Mouse (Mus musculus) spleen, postnatal 4 days (tissue): ENCODE results near the gene Gm5751.
A peak's percentile ranks its signal among the peaks of the same experiment; 100 is the strongest.
"Not testable (repeated sequence)": the region's sequence is repeated elsewhere in the genome, so short reads cannot be mapped to it uniquely, and the experiment has no call there.

ENCODE experiments used
- DNase-seq, 2 experiments: peaks; one replicate each; pipeline ENCODE4 v3.0.0; 2022; ENCODE audit warnings: low spot score in 2 of 2

Gene Gm5751

DNA sequence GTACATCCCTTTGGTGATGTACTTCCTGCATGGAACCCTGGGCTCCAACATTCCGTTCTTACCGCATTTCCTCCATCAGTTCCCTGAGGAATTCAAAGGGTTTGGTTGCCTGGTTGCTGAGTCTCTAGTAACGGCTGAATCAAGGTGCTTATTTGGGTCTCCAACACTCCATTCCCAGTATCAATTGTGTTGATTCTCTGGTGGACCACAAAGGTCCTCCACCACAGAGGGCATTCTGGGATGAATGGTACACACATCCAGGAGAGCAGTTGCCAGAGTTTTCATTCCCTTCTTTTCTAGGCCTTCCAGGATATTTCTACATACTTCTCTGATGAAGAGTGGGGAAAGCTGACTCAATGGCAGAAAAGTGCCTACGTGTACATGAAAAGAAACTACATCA is at the start of gene Gm5751:
Gm5751 (plus strand) TSS at position 301 of the 400 bp plus-strand sequence.
- not testable (repeated sequence) for DNase-seq

DNA sequence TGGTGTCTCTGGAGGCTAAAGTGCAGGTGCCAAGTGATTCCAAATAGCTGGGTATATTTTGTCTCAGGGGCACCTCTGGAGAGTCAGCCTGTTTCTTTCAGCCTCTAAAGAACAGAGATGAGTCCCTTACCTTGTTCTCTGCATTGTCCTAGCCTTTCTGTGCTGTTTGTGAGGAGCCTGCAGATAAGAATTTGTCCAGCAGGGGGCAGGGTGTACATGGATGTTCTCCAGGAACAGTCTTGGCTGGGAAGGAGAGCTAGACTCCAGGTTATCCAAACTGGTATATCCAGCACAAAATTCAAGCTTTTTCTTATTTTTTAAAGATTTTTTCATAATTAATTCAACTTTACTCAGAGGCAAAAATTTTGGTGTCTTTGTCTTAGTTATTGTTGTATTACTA is 42.0 kb upstream of the Gm5751 start:
- no peak for DNase-seq

DNA sequence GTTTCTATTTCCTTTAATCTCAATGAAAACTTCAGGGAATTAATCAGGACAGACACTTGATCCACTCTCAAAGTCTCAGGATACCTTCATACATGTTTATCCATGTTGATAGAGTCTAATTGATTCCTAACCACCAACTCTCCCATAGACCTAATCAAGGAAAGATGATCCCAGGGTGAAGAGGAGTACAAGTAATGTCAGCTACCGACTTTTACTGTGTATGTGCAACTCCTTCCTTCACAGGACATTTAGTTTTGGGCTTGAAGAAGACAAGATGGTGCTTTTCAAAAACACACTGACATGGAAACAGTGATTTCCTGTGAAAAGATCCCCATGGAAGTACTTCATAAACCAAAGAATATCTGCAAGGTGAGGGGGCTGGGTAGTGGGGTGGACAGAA is 30.4 kb upstream of the Gm5751 start, which contains the start of gene Gm6592:
Gm6592 (plus strand) TSS at position 301 of the 400 bp plus-strand sequence.
- DNase-seq: no peak

DNA sequence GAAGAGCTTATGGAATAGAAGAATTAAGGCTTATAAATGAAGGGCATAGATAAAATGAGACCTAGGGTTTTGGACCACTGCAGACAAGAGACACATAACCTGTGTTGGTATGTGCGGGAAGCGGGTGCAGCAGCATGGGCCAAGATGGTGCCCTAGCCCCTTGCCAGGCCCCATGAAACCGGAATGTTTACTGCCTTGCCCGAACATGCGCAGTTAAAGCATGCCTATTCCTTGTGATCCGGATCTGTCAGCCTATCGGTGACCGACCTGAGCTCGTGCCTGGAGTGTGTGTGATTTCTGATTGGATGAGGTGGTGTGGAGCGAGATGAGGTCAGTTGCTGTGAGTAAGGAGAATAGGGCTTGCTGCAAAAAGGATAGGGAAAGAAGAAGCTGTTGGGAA is 21.6 kb upstream of the Gm5751 start:
- no peak for DNase-seq

DNA sequence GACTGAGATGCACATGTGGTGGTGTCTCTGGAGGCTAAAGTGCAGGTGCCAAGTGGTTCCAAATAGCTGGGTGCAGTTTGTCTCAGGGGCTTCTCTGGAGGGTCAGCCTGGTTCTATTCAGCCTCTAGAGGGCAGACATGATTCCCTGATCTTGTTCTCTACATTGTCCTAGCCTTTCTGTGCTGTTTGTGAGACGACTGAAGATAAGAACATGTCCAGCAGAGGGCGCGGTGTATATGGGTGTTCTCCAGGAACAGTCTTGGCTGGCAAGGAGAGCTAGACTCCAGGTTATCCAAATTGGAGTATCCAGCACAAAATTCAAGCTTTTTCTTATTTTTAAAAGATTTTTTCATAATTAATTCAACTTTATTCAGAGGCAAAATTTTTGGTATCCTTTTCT is 9.7 kb upstream of the Gm5751 start:
- DNase-seq: peak in 1 of 2 experiments; percentile 13

DNA sequence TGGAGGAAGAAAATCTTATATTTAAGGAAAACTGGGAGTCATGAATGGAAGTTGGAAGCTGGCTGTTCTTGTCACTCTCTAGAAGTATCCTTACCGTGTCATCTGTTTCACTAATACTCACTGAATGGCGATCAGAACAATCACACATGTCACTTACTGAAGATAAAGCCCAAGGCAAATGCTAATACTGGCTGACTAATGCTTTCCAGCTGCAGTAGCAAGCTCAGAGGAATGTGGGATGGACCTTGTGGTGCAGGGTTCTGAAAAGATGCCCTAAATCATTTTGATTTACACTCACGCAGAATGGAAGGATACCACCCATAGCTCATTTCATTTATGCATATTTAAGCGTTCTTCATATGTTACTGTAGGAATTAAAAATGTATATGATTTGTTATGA is 10.3 kb downstream of the Gm5751 start:
- no peak for DNase-seq

DNA sequence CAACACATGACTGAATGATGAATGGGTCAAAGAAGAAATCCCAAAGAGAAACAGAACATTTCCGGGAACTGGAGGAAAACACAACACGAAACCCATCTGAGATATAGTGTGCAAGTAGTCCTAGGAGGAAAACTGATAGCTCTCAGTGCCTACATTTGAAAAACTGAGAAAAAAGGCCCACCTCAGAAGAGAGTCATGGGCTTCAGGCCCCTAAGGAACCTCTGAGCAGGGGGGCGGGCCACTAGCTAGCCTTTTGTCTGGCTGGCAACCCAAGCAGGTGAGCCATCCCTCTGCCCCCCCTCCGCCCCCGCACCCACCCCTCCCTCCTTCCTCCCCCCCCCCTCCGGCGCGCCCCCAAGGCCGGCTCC is 17.9 kb downstream of the Gm5751 start:
- no peak for DNase-seq

DNA sequence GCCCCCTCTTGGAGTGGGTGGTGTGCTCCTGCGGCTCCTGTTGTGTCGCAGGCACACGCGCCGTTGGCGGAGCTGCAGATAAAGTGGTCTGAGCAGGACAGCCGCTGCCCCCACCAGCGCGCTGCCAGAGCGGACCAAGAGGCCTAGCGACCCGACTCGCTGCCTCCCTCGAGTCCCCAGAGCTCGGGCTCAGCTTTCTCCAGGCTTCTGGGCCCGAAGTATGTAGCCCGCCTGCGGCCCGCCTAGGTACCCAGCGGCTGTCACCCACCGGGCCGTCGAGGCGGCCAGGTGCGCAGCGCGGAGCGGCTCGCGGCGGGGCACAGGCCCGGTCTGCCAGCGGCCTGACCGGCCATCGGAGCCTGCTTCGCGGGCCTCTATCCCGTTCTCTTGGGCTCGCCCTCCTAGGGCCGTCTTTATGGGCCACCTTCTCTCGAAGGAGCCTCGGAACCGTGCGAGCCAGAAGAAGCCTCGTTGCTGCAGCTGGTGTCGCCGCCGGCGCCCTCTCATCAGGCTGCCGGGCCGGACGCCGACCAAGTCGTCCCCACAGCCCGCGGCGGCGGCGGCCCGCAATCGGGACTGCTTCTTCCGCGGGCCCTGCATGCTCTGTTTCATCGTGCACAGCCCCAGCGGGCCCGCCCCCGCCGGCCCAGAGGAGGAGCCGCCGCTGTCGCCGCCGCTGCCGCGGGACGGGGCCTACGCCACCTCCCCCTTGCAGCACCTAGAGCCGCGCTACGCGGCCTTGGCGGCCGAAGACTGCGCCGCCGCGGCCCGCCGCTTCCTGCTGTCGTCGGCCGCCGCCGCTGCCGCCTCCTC is 18.5 kb downstream of the Gm5751 start, which contains the start of gene B630019K06Rik:
B630019K06Rik (plus strand) TSS at position 40 of the 813 bp plus-strand sequence.
- DNase-seq: peak; percentile 17 to 62

DNA sequence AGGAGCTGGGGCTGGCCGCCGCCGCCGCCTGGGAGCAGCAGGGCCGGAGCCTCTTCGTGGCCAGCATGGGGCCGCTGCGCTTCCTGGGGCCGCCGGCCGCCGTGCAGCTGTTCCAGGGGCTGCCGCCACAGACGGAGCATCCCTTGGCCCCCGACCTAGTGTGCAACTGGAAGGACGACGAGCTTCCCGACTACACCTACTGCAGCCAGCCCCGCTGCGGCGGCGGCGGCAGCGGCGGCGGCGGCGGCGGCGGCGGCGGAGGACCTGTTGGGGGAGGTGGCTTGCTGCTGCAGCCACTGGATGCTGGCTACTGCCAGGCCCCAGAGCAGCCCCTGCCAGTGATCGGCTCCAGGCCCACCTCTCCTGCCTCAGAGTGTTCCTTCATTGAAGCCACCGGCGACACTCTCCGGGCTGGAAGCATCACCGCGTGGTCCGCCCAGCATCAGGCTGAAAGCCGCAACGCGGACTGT is 19.2 kb downstream of the Gm5751 start:
- DNase-seq: no peak

DNA sequence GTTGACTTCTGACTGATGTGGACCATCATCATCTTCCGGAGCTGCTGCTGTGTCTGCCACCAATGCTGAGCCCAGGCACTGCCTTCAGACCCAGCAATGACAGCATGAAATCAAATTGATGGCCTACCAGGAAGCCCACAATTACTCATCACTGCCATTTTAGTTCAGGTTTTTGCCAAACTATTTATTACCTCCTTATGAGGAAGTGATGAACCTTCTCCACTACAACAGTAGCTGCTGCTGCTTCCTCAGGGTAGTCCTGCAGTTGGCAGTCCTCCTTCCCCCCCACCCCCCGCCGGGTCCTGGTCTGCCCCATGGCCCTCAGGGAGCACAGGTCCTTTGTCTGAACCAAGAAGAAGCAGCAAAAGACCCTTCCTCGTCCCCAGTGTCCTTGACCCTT is 26.8 kb downstream of the Gm5751 start:
- DNase-seq: no peak

DNA sequence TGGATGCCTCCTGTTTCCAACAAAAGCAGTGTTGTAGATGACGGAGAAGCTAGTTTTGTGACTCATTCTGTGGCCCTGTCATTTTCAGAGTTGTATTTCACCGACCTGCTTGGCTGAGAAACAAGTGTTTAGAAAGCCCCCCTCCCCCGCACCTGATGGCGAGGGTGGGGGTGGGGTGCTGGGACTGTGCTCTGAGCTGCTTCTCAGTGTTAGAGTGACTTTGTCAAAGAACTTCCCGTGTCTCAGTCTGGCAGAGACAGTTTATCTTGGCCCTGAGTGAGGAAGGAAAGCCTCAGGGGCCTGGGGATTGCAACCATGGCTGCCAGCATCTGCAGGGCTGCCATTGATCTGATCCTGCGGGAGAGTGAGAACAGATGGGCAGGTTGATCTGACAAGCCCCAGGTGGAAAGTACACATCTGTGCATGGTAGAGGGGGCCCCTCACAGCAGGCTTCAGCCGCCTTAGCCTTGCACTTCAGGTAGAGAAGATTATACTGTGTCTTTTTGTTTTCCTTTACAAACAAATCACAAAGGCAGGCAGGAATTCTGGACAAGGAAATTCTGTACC is 27.9 kb downstream of the Gm5751 start:
- DNase-seq: no peak

DNA sequence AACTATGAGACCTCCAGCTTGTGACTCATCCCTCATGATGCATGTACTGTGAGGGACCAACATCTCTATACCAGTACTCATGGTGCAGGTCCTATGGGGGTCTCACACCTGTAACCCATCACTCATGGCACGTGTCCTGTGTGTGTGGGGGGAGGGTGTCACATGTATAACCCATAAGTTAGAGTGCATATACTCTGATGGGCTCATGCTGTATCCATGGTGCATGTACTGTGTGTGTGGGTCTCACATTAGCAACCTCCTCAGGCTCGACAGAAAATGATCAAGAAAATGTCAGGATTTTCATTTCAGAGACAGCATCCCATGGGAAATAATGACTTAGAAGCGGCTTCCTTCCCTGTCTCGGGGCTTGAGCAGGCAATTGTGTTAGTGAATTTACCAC is 47.0 kb downstream of the Gm5751 start:
- DNase-seq: no peak

DNA sequence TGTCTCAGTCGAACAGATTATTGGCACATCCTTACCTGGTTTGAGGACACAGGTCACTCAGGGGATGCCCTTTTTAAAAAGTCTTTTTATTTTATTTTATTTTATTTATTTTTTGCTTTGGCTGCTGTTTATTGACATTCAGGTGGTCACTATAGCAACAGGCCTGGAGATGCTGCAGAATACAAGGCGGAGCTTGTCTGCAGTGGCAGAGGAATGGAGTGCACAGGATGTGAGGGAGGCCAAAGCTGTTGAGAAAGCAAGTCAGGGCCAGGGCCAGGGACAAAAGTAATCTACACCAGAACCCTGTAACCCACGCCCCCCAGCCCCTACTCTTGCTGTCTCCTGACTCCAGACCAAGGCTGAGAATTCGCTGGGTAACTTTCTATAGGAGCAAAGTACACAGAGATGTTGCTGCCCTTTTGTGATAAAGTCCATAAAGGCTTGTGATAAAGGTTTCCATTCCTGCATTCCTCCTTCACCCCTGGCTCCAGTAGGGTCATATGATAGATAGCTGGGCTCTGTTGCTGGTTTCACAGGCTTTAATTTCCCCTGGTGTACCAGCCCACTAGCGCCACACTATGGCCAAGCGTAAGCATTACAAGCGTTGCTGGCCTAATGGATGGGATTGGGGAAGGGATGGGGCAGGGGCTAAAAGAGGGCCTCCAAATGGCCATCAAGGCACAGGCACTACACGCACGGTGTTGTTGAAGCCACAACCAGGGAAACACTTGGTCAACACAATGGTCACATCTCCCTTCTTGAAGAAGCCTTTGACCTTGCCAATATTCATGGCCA is 48.0 kb downstream of the Gm5751 start:
- DNase-seq: no peak

DNA sequence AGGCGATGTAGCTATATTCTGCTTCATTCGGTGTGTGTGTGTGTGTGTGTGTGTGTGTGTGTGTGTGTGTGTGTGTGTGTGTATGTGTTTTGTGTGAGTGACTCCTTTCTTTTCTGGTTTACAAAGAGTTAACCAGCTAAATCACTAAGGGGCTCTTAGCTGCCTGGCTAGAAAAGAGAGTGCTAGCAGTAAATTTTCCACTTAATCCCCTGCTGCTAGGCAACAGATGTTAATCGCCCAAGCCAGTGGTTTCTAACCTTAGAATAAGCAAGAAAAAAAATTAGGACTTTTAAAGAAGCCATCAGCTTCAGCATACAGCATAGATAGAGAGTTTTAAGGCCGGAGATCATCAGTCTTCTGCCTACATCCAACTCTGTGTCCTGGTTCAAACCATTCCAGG is 53.3 kb downstream of the Gm5751 start:
- DNase-seq: no peak
